Mouse (Mus musculus): ENCODE data around the gene Slc6a21.
"Not testable (repeated sequence)": the region's sequence is repeated elsewhere in the genome, so short reads cannot be mapped to it uniquely, and the experiment has no call there.

The Slc6a21 gene

DNA sequence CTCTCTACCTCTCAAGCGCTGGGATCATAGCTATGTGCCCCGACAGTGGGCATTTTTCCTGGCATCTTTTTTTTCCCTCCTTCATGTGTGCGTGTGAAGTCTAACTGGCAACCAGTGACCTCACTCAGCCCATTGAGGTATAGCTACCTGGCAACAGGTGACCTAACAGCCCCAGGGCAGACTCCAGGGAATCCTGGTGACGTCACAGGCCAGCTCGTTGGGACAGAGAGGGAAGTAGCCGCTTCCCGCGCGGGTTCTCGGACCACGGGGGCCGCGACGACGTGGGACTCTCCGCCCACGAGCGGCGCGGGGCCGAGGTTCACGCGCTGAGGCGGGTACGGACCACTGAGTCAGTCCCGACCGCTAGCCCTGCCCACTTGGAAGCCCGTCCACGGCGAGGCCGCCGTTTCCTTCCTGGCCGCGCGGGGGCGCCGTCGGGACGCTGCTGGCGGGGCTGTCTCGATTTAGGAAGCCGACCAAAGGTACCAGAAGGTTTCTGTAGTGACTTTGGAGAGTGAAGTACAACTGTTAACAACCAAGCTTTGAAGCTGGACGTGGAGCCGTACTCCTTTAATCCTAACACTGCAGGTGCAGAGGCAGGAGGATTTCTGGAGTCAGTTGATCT lies at the start of gene Slc6a21:
Gene Slc6a21 (plus strand): TSS at position 378 of the 625 bp plus-strand sequence.
- peak; percentile 80 for DNase-seq (ENCODE audit: low spot score)

DNA sequence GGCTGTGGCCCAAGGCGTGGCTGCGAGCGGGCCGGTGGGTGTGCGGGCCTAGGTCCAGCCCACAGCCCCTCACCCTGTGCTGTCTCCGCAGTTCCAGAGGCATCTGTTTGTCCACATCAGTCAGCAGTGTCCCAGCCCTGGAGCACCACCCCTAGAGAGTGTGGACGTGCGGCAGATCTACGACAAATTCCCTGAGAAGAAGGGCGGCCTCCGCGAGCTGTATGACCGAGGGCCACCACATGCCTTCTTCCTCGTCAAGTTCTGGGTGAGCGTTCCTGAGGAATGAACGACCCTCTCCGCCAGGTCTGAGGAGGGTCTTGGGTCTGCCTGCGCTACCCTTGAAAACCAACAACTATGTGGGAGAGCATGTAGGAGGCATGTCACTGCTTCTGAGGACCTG lies 48.8 kb upstream of the Slc6a21 start:
- no peak for DNase-seq (ENCODE audit: low spot score)

DNA sequence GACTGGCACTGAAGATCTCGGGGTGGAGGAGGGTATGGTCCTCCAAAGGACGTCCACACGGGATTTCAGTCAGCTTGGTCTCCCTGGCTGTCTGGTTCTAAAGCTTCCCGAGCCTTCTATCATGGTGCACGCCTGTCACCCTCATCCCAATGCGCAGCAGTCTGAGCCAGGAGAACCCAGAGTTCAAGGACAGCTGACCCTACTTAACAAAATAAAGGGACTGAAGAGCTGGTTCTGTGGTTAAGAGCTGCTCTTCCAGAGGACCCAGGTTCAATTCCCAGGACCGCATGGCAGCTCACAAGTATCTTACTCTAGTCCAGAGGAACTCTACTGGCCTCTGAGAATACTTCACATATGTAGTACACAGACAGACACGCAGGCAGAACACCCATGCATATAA lies 48.3 kb upstream of the Slc6a21 start:
- DNase-seq (ENCODE audit: low spot score): no peak

DNA sequence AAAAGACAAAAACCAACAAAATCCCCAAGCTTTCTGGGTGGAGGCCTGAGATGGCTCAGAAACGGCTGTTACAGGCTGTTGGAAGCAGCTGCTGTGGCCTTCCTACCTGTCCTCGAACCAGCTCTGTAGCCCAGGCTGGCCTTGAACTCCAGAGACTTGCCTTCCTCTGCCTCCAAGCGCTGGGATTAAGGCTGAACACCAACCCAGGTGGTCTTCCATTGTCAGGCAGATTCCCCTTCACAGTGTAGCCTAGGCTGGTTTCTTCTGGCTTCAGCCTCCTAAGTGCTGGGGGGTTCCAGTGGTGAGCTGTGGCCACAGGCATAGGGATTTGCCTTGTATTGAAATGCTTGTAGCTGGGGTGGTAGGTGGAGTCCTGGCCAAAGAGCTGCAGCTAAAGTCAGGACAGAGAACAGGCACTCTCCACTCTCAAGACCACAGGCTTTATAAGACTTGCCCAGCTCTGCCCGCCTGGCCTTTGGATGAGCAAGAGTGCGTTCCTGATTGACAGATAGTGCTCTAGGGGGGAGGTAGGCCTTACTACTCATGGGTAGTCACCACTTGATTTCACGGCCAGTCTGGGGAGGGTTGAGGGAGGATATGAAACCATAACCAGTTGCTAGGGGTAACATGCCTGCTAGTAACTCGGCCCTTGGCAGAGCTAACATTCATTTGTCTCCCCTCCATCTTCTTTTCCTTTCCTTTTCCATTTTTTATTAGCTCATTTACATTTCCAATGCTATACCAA lies 47.7 kb upstream of the Slc6a21 start:
- no peak for DNase-seq (ENCODE audit: low spot score)

DNA sequence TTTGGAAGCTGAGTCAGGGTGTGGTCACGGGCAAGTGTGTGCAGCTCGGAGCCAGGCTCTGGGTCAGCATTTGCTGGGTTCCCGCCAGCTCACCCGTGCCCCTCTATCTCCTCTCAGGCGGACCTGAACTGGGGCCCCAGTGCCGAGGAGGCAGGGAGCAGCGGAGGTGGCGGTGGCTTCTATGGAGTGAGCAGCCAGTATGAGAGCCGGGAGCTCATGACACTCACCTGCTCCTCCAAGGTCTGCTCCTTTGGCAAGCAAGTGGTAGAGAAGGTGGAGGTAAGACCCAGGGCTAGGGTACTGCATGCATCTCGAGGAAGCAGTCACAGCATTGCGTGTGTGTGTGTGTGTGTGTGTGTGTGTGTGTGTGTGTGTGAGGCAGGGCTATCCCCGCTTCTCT lies 46.1 kb upstream of the Slc6a21 start:
- no peak for DNase-seq (ENCODE audit: low spot score)

DNA sequence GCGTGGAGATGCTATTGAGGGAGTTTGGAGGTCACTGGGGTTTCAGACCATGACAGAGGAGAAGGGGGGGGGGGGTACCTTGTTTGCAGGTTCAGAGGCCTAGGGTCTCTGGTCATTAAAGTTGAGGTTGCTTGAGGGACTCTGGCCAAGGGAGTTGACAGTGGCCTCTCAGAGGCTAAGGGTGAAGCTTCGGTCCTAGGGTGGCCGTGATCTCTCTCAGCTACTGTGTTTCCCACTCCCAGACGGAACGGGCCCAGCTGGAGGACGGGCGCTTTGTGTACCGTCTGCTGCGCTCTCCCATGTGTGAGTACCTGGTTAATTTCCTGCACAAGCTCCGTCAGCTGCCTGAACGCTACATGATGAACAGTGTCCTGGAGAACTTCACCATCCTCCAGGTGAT lies 45.4 kb upstream of the Slc6a21 start:
- no peak for DNase-seq (ENCODE audit: low spot score)

DNA sequence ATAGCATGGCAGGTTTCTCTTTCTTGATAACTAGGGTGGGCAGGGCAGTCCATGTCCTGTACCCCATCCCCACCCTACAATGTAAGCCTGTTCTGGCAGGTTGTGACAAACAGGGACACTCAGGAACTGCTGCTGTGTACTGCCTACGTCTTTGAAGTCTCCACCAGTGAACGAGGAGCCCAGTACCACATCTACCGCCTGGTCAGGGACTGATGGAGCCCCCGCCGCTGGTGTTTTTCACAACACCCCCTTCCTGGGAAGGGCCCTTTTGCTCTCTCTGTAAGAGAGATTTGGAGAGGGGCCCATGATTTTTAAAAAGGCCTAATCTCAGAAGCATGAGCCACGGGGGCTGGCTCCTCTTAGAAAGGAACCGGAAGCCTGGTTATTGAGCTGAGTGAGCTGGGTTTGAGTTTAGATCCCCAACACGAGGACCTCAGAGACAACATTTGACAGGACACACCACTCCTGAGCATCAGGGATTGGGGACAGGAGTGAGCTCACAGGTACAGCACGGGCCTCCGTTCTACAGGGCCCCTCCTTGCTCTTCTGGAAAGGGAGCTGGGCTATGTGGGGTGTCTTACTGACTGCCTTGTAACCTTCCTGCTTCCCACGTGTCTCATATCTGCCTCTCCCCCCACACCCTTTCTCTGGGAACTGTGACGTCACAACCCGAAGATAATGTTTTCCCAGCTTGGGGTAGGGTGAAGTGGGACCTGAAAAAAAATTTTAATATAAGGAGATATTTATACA lies 44.4 kb upstream of the Slc6a21 start:
- no peak for DNase-seq (ENCODE audit: low spot score)

DNA sequence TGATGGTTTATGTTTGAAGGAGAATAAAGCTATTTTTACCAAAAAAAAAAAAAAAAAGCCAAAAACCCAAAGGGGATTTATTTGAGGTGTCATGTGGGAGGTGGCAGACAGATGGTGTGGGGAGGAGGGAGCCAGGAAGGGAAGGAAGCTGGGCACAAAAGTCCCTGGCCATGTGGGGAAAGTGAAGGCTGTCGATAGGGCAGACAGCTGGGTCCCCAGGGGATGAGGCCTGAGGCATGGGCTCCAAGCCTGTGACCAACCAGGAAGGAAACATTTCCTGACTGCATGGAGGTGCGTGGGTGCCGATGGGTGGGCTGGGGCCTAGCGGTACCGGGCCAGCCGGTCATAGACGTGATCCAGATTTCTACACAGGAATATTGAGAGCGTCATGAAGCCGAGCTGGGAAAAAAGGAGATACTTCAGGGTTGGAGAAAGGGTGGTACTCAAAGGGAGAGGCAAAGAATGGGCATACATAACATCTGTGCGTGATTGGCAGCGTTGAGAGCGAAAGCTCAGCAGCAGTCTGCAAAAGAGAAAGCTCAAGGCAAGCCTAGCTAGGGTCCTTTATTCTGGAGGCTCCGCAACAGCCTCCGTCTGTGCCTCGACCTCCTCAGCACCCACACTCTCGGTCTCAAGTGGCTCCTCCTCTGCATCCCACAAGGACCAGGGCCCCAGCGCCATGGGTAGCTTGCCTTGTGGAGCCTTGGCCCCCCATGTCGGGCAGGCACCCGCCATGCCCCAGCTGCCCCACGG lies 43.6 kb upstream of the Slc6a21 start:
- DNase-seq (ENCODE audit: low spot score): no peak

DNA sequence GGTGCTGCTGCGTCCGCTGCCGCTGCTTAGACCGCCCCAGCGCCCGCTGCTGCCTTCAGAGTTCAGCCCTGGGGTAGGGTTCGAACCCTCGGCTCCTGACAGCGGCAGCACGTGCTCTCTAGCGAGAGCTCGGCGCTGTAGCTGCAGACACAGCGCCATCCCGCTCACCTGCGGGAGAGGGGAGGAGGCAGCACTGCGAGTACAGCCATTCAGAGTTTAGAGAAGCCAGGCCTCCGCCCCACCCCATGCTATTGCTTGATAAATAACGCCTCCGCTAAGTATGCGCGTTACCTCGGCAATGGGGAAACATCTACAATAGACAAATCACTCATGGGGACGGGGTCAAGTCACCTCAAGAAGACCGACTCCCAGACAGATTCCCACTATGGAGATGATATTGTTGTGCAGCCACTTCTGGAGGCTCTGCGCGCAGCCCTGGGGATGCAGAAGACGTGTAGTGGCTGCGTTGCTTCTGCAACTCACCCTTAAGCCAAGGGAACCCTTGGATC lies 42.9 kb upstream of the Slc6a21 start:
- no peak for DNase-seq (ENCODE audit: low spot score)

DNA sequence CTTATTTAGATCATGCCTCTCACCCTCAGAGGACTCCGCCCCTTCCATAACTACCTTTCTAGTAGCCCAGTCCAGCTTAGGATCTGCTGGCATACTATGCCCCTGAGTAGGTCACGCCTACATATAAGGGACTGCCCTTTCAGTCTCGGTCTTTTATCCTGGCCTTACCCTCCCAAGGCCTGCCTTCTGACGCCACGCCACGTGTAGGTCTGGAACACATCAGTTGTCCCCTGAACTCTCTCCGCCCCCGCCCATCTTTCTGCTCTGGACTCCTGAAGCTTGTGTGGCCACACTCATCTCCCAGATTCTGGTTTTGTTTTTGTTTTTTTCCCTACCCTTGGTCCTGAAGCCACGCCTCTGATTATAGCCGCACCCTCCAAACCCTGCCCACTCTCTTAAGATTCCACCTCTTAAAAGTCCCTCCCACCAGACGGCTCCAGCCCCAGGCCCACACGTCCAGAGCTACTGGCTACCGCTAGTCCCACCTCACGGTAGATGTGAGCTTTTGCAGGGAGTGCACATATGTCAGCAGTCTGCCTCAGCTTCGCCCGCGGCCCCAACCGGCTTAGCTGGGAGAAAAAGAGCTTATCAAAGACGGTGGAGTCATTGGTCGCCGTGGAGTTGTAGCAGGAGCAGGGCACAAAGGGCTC lies 42.3 kb upstream of the Slc6a21 start:
- DNase-seq (ENCODE audit: low spot score): no peak

DNA sequence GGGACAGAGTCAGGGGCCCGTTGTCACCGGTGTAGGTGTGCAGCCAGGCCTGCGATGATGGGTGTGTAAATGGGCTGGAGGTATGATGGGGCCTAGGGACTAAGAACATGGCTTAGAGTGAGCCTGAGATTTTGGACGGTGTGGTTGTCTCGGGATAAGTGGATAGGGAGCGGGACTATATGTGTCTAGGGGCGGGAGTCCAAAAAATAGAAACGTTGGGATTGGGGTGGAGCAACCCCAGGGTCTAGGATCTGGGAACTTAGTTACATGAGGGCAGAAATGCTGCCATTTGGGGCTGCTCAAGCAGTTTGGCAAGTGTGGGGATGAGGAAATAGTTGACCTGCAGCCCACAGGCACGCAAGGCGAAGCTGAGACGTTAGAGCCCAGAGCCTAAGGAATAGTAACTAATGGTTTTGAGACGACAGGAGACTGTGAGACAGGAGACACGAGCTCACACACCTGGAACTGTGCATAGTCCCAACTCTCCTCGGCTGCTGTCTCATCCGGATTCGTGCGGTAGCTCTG lies 41.6 kb upstream of the Slc6a21 start:
- DNase-seq (ENCODE audit: low spot score): no peak

DNA sequence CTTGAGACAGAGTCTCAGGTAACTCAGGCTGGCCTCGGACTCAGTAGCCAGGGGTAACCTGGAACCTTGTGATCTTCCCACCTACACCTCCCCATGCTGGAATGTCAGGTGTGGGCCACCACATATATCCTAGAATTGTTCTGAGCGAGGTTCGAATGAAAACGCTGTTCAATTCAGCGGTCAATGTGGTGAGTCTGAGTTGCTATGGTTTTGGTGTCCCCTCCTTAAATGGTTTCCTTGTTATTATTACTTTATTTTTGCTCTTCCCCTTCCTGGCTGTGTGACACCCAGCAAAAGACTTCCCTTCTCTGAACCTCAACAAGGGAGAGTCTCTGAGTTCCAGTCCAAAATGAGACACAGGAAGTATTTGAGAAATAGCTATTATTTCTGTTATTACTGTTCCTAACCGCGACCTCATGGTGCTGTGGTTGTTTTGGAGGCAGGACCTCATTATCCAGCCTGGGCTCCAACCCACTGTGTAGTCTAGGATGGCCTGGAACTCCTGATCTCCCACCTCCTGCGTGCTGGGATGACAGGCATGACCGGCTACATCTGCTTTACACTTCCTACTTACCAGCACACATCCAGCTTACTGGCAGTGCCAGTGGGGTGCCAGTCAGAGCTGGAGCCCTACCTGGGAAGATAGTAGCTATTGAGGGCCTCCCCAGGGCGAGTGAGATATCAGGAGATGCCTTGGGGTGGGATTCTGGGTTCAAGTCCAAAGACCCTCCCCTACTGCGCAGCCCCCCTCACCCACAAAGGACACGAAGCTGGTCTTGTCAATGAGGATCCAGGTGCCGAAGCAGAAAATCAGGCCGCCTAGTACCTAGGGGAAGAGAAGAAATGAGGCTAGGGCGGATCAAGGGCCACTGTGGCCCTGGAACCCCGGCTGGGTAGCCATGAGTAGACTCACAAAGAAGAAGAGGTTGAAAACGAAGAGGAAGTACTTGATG lies 39.3 kb upstream of the Slc6a21 start:
- DNase-seq (ENCODE audit: low spot score): peak; percentile 4

DNA sequence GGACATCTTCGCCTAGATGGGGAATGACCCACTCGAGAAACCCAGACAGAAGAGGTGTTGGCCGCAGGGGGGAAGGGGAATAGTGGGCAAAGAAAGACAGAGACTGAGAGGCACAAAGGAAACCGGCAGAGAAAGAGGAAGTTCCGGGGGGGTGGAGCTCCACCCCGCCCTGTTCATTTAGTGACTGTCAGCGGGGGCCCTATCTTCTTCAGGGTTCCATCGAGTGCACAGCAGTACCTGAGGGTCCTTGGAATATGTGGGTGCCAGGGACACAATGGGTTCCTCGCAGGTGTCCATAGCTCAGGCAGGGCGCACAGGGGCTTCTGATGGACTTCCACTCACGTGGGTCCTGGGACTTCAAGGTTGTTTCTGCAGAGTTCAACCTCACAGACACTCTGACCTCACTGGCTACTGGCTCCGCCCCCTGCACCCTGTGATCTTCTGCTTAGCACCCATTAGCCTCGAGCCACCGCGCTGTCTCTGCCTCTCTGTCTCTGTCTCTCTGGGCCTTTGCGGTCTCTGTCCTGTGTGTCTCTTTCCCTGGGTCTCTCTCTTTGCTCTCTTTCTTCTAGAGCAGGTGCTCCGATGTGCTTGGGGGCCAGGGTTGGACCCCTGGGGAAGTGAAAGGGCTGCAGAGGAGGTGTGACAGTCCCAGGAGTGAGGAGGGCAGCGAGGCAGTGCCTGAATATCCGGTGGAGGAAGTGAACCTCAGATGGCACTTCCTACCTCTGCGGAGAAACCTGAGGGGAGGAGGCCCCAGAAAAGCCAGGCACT lies 38.4 kb upstream of the Slc6a21 start, which contains the start of gene Cd37:
Gene Cd37 (minus strand): TSS at position 393 of the 774 bp plus-strand sequence.
- DNase-seq (ENCODE audit: low spot score): no peak

DNA sequence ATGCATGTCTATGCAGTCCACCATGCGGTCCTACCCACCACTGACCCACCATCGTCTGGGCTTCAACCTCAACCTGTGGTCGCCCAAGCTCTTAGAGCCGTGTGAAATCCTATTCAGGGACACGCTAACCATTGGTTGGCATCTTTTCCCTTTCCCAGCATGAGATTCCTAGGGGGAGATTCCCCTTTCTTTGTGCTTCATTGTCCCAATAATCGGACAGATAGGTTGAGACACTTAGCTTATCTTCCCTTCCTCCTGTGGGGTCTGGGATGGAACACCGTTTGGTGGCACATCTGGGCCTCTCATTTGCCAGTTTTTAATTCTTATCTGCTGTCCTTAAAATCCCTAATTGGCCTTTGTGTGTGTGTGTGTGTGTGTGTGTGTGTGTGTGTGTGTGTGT lies 37.2 kb upstream of the Slc6a21 start:
- no peak for DNase-seq (ENCODE audit: low spot score)

DNA sequence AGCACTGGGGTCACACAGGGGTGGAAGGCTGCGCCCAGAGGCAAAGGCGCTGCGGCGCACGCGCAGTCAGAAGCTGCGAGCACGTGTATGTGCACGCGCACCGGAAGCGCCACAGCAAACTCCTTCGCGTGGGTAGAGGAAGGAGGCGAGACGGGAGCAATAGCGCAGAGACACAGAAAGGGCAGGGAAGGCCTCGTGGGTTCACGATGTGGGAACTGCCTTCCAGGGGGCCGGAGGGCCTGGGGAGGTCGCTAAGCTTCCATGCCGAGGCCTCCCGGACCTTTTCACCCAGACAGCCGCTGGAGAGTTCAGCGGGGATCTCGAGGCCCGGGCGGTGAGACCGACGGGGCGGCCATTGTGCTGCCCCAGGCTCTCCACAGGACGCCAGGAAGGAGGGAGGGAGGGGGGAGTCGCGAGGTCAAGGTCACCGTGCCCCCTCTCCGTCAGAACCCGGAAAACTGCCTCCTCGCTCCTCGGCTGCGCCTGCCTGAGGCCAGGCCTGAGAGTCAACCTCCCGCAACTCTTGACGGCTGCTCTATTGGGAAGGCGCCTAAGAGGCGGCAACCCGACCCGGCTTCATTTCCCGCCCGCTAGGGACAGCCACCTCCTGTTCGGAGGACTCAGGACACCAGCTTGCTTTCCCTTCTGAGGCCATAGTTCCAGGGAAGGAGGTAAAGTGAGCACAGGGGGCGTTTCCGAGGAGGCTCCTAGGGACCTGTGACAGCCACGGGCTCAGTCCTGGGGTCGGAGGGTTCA lies 36.5 kb upstream of the Slc6a21 start, which contains the start of gene Slc6a16:
Gene Slc6a16 (plus strand): TSS at position 453 of the 756 bp plus-strand sequence.
- DNase-seq (ENCODE audit: low spot score): peak; percentile 84

DNA sequence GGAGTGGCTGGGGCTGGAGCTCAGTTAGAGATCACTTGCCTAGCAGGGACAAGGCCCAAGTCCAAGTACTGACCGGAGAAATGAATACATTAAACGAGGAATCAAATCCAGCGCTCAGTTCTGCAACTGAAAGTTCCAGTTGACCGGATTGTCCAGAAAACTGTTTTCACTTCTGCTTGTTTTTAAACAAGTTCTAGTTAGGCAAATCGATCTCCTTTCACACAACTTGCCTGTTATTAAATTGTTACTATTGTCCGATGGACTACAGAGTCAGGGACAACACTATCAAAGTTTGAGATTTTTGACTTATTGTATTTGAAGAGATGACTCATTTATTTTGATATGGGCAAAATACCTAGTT lies 35.9 kb upstream of the Slc6a21 start:
- no peak for DNase-seq (ENCODE audit: low spot score)

DNA sequence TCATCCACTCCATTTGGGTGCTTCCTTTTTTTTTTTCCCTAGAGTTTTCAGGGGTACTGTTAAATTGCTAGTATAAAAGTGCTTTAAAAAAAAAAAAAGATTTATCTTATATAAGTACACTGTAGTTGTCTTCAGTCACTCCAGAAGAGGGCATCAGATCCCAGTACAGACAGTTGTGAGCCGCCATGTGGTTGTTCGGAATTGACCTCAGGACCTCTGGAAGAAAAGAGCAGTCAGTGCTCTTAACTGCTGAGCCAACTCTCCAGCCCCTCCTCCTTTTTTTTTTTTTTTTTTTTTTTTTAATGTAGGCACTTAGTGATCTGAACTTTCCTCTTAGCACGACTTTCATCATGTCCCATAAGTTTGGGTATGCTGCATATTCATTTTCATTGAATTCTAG lies 29.6 kb upstream of the Slc6a21 start:
- no peak for DNase-seq (ENCODE audit: low spot score)

DNA sequence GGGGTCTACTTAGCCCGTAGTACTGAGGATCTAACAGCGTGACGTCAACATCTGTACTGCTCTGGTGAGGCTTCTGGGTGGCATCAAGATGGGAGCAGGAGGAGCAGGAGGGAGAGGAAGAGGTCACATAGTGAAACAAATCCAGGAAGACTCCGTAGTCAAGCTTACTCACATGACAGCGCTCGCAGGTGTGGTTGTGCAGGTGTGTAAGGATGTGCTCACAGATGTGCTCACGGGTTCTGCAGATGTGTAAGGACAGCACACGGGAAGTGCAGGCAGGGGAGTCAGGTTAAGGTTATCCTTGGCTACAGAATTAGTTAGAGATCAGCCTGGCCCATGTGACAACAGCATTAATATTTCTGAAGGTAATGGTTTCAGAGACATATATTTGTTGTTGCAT lies 23.5 kb upstream of the Slc6a21 start:
- DNase-seq (ENCODE audit: low spot score): no peak

DNA sequence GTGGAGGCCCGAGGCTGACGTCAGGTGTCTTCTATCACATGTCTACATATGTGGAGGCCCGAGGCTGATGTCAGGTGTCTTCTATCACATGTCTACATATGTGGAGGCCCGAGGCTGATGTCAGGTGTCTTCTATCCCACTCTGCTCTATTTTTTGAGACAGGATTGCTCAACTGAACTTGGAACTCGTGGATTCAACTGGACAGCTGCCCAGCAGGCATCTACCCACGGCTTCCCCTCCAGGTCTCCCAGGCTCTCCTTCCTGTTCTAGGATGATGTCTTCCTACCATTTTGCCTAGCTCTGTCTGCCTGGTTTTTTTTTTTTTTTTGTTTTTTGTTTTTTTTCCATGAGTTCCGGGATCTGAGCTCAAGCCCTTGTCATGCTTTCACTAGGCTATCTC lies 21.5 kb upstream of the Slc6a21 start:
- DNase-seq (ENCODE audit: low spot score): not testable (repeated sequence)
